Mouse (Mus musculus): ENCODE data around the gene Epha2.

DNA sequence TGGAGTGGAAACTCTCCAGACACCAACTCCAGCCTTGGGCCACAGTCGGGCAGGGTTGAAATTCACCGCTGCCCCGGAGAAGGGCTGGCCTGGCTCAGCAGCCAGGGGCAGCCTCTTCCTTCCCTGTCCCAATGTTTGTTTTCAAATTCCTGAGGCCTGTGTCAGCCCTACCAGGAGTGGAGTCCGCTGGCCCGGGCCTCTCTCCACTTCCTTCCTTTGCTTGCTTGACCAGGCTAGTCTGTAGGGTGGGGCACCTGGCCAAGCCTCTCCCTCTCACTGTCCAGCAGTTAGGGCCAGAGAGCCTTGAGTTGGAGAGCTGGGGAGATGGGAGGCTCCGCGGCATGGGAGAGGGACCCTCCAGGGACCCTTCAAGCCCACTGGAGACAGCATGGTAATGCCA lies 22.9 kb upstream of the Epha2 start:
- TF ChIP-seq CTCF (IDR thresholded peaks at IDR 0.05; ENCODE audit: insufficient read depth, low read depth, low read length), result no peak
- no peak for TF ChIP-seq POLR2A (IDR thresholded peaks at IDR 0.05; ENCODE audit: insufficient read depth, low read depth, low read length)
